Mouse (Mus musculus) mammary gland, adult 2 months (tissue): Measurements from ENCODE around the gene Sez6. TPM values are rescaled to one million over a fixed set of nuclear protein-coding genes. Genes with fewer than 3 reads are reported as not detected.

Source experiments
- polyA plus RNA-seq: library from polyadenylated mRNA; depleted of rRNA; stranded (reverse); fragments of >200 nt; gene quantifications from 2 replicates; pipeline ENCODE4 v1.2.3, GENCODE M21; 2012; ENCODE audit warnings: low replicate concordance; rRNA removed

Gene Sez6
- 1.1 and 1.4 TPM in 2 replicates for polyA plus RNA-seq

GRCm38 (mm10) chr11:77930751-77931540 lies at the start of gene Sez6:
Sez6 (plus strand) TSS chr11:77930800.

GRCm38 (mm10) chr11:77893787-77894718 lies 36.5 kb upstream of the Sez6 start, which contains the start of gene Pipox:
Pipox (minus strand) TSS chr11:77894096.

GRCm38 (mm10) chr11:77982441-77982905 lies 51.9 kb downstream of the Sez6 start, which contains the start of gene Phf12:
Phf12 (plus strand) TSS chr11:77982754.

Other genes starting within 250 kb of the Sez6 start
- gene Nufip2, start 244.6 kb upstream of the Sez6 start, polyA plus RNA-seq = 13.6 and 24.4 TPM in 2 replicates
- not detected in 2 replicates for gene Cryba1, start 205.5 kb upstream of the Sez6 start, polyA plus RNA-seq
- 47.0 and 51.8 TPM in 2 replicates for gene Myo18a, start 167.6 kb upstream of the Sez6 start, polyA plus RNA-seq
- gene Gm10277, start 143.1 kb upstream of the Sez6 start, polyA plus RNA-seq = not detected in 2 replicates
- 0.50 and 0.62 TPM in 2 replicates for gene Pipox, start 36.7 kb upstream of the Sez6 start, polyA plus RNA-seq
- 37.3 and 77.4 TPM in 2 replicates for gene Phf12, start 52.0 kb downstream of the Sez6 start, polyA plus RNA-seq
- 3.6 and 4.5 TPM in 2 replicates for gene Dhrs13, start 101.5 kb downstream of the Sez6 start, polyA plus RNA-seq
- 111 and 198 TPM in 2 replicates for gene Flot2, start 107.1 kb downstream of the Sez6 start, polyA plus RNA-seq
- gene Eral1, start 149.6 kb downstream of the Sez6 start, polyA plus RNA-seq = 34.6 and 57.5 TPM in 2 replicates
- 16.2 and 28.6 TPM in 2 replicates for gene Fam222b, start 163.9 kb downstream of the Sez6 start, polyA plus RNA-seq
- 63.0 and 125 TPM in 2 replicates for gene Traf4, start 234.8 kb downstream of the Sez6 start, polyA plus RNA-seq
- 21.0 and 21.1 TPM in 2 replicates for gene Nek8, start 245.9 kb downstream of the Sez6 start, polyA plus RNA-seq
- 120 and 266 TPM in 2 replicates for gene Tlcd1, start 245.9 kb downstream of the Sez6 start, polyA plus RNA-seq